Mouse (Mus musculus) cerebellum, postnatal 10 days (tissue): ENCODE measurements around the gene Prkar1b.

Source experiments
- DNase-seq, 2 experiments: peaks; one replicate each; pipeline ENCODE4 v3.0.0; 2021; ENCODE audit warnings: mixed read lengths in 2 of 2

The Prkar1b gene

GRCm38 (mm10) chr5:138997171-138997788 is 152.5 kb downstream of the Prkar1b start, which contains the start of gene Pdgfa:
Gene Pdgfa, minus strand, starts transcription at chr5:138997370.
- DNase-seq: peak; percentile 58 to 68

GRCm38 (mm10) chr5:138996322-138997073 is 153.3 kb downstream of the Prkar1b start:
- DNase-seq: peak; percentile 61 to 62

GRCm38 (mm10) chr5:138995721-138996311 is 154.0 kb downstream of the Prkar1b start:
- DNase-seq: peak; percentile 74 to 76

- DNase-seq: peak; percentile 64 to 69
These were observed 154.7 kb downstream of the Prkar1b start for GRCm38 (mm10) chr5:138994786-138995720.

- peak in 1 of 2 experiments; percentile 35 for DNase-seq
These were observed 155.6 kb downstream of the Prkar1b start for GRCm38 (mm10) chr5:138994108-138994785.

- peak in 1 of 2 experiments; percentile 27 for DNase-seq
These were observed 156.3 kb downstream of the Prkar1b start for GRCm38 (mm10) chr5:138993371-138994107.

- DNase-seq: peak; percentile 14 to 33
These were observed 157.0 kb downstream of the Prkar1b start for GRCm38 (mm10) chr5:138992611-138993370.

- DNase-seq: no peak
These were observed 158.1 kb downstream of the Prkar1b start for GRCm38 (mm10) chr5:138991734-138992133.

GRCm38 (mm10) chr5:138990659-138991380 is 159.0 kb downstream of the Prkar1b start:
- DNase-seq: peak; percentile 56 to 69

GRCm38 (mm10) chr5:138989567-138989966 is 160.2 kb downstream of the Prkar1b start:
- no peak for DNase-seq

GRCm38 (mm10) chr5:138988764-138989163 is 161.0 kb downstream of the Prkar1b start:
- peak; percentile 62 to 70 for DNase-seq

GRCm38 (mm10) chr5:138987994-138988393 is 161.8 kb downstream of the Prkar1b start:
- peak in 1 of 2 experiments; percentile 14 for DNase-seq

GRCm38 (mm10) chr5:138981921-138982320 is 167.9 kb downstream of the Prkar1b start:
- DNase-seq: no peak

- DNase-seq: no peak
These were observed 169.2 kb downstream of the Prkar1b start for GRCm38 (mm10) chr5:138980608-138981007.

GRCm38 (mm10) chr5:138979840-138980239 is 170.0 kb downstream of the Prkar1b start:
- no peak for DNase-seq

GRCm38 (mm10) chr5:138977759-138978158 is 172.0 kb downstream of the Prkar1b start:
- peak; percentile 36 to 39 for DNase-seq

GRCm38 (mm10) chr5:138974911-138975485 is 174.8 kb downstream of the Prkar1b start:
- no peak for DNase-seq

- DNase-seq: no peak
These were observed 176.3 kb downstream of the Prkar1b start for GRCm38 (mm10) chr5:138973480-138973879.

GRCm38 (mm10) chr5:138971405-138971804 is 178.4 kb downstream of the Prkar1b start:
- DNase-seq: no peak
